Mouse (Mus musculus): Measurements from ENCODE around the gene Gm27021. TPM values are rescaled to one million over a fixed set of nuclear protein-coding genes. Genes with fewer than 3 reads are reported as not detected.

The Gm27021 gene
- polyA plus RNA-seq, 1 experiment from 2014 or later = 5.2 TPM

GRCm38 (mm10) chr8:120569939-120570715, 97.8 kb downstream of the Gm27021 start:
- Histone ChIP-seq H3K27me3 (replicated peaks) (no peaks in the 10 kb centered on the region), H3K9me3 (replicated peaks) (no peaks in the 10 kb centered on the region), H3K9ac (replicated peaks) (no peak overlapping the region), H3K4me1 (peaks cover 28% of the 10 kb centered on the region), H3K27ac (replicated peaks) (0 out of 2 replicates have a peak overlapping the region, but pooled peaks have one; percentile 46), H3K4me2 (no peak overlapping the region), H3K36me3 (peaks cover 78% of the 10 kb centered on the region), H3K4me3 (replicated peaks) (no peak overlapping the region)
- WGBS = 63% methylated on average over 13 of the region's 13 CpGs
- ATAC-seq (ENCODE audit: low FRiP score) = no peak; the same call in 1 of the 2 replicates

GRCm38 (mm10) chr8:120569123-120569522, 98.8 kb downstream of the Gm27021 start:
- Histone ChIP-seq H3K4me1 (peaks cover 38% of the 10 kb centered on the region), H3K9ac (replicated peaks) (no peak overlapping the region), H3K4me3 (replicated peaks) (no peak overlapping the region), H3K27ac (replicated peaks) (no peak overlapping the region), H3K4me2 (no peak overlapping the region), H3K36me3 (peaks cover 68% of the 10 kb centered on the region), H3K9me3 (replicated peaks) (no peaks in the 10 kb centered on the region), H3K27me3 (replicated peaks) (no peaks in the 10 kb centered on the region)
- ATAC-seq (ENCODE audit: low FRiP score) = no peak
- 96% methylated on average over 17 of the region's 17 CpGs for WGBS

GRCm38 (mm10) chr8:120568164-120568798, 99.6 kb downstream of the Gm27021 start:
- peaks cover 47% of the 10 kb centered on the region for H3K4me1 ChIP-seq
- no peak overlapping the region for H3K9ac ChIP-seq (replicated peaks)
- H3K9me3 ChIP-seq (replicated peaks) = no peaks in the 10 kb centered on the region
- no peak overlapping the region for H3K27ac ChIP-seq (replicated peaks)
- no peak for ATAC-seq (ENCODE audit: low FRiP score)
- no peak overlapping the region for H3K4me3 ChIP-seq (replicated peaks)
- no peak overlapping the region for H3K4me2 ChIP-seq
- H3K36me3 ChIP-seq = peaks cover 60% of the 10 kb centered on the region
- 95% methylated on average over 37 of the region's 37 CpGs for WGBS
- H3K27me3 ChIP-seq (replicated peaks) = no peaks in the 10 kb centered on the region

- Histone ChIP-seq H3K27ac (replicated peaks) (no peak overlapping the region), H3K4me1 (peaks cover 52% of the 10 kb centered on the region)
Observed at GRCm38 (mm10) chr8:120567731-120568130, 100.1 kb downstream of the Gm27021 start.

GRCm38 (mm10) chr8:120566681-120567080, 101.2 kb downstream of the Gm27021 start:
- Histone ChIP-seq H3K4me1 (peaks cover 63% of the 10 kb centered on the region), H3K27me3 (replicated peaks) (no peaks in the 10 kb centered on the region), H3K4me2 (no peak overlapping the region), H3K9ac (replicated peaks) (no peak overlapping the region), H3K36me3 (peaks cover 44% of the 10 kb centered on the region), H3K4me3 (replicated peaks) (no peak overlapping the region), H3K27ac (replicated peaks) (no peak overlapping the region; the same call in 1 of the 2 replicates), H3K9me3 (replicated peaks) (no peaks in the 10 kb centered on the region)
- WGBS = 69% methylated on average over 8 of the region's 8 CpGs
- ATAC-seq (ENCODE audit: low FRiP score) = no peak

More at GRCm38 (mm10) chr8:120567731-120568130, 100.1 kb downstream of the Gm27021 start:
- H3K4me3 ChIP-seq (replicated peaks) = no peak overlapping the region
- no peaks in the 10 kb centered on the region for H3K9me3 ChIP-seq (replicated peaks)
- no peak overlapping the region for H3K4me2 ChIP-seq
- H3K27me3 ChIP-seq (replicated peaks) = no peaks in the 10 kb centered on the region
- H3K36me3 ChIP-seq = peaks cover 54% of the 10 kb centered on the region
- H3K9ac ChIP-seq (replicated peaks) = no peak overlapping the region
- ATAC-seq (ENCODE audit: low FRiP score) = no peak
- 97% methylated on average over 17 of the region's 17 CpGs for WGBS

- Histone ChIP-seq H3K4me2 (no peak overlapping the region), H3K4me3 (replicated peaks) (no peak overlapping the region), H3K9ac (replicated peaks) (no peak overlapping the region), H3K4me1 (peaks cover 70% of the 10 kb centered on the region), H3K27me3 (replicated peaks) (no peaks in the 10 kb centered on the region), H3K36me3 (peaks cover 37% of the 10 kb centered on the region), H3K9me3 (replicated peaks) (no peaks in the 10 kb centered on the region), H3K27ac (replicated peaks) (peak overlapping the region; percentile 46)
- no peak for ATAC-seq (ENCODE audit: low FRiP score)
- 14% methylated on average over 7 of the region's 7 CpGs for WGBS
Observed at GRCm38 (mm10) chr8:120565151-120565711, 102.6 kb downstream of the Gm27021 start.

GRCm38 (mm10) chr8:120563851-120564837, 103.7 kb downstream of the Gm27021 start:
- no peak overlapping the region; the same call in 1 of the 2 replicates for H3K9ac ChIP-seq (replicated peaks)
- H3K4me2 ChIP-seq = peak overlapping the region; percentile 22
- H3K27me3 ChIP-seq (replicated peaks) = no peaks in the 10 kb centered on the region
- H3K4me3 ChIP-seq (replicated peaks) = no peak overlapping the region
- no peaks in the 10 kb centered on the region for H3K9me3 ChIP-seq (replicated peaks)
- peak overlapping the region; percentile 83 for H3K27ac ChIP-seq (replicated peaks)
- WGBS = 15% methylated on average over 20 of the region's 20 CpGs
- peaks cover 77% of the 10 kb centered on the region for H3K4me1 ChIP-seq
- ATAC-seq (ENCODE audit: low FRiP score) = peak; percentile 42; the same call in 1 of the 2 replicates
- peaks cover 27% of the 10 kb centered on the region for H3K36me3 ChIP-seq

GRCm38 (mm10) chr8:120563348-120563724, 104.5 kb downstream of the Gm27021 start:
- 0 out of 2 replicates have a peak, but pooled peaks have one; percentile 6 for ATAC-seq (ENCODE audit: low FRiP score)
- 0 out of 2 replicates have a peak overlapping the region, but pooled peaks have one; percentile 22 for H3K4me2 ChIP-seq
- H3K9ac ChIP-seq (replicated peaks) = 0 out of 2 replicates have a peak overlapping the region, but pooled peaks have one; percentile 20
- H3K36me3 ChIP-seq = peaks cover 19% of the 10 kb centered on the region
- peaks cover 85% of the 10 kb centered on the region for H3K4me1 ChIP-seq
- no peaks in the 10 kb centered on the region for H3K9me3 ChIP-seq (replicated peaks)
- no peaks in the 10 kb centered on the region for H3K27me3 ChIP-seq (replicated peaks)
- peak overlapping the region; percentile 83 for H3K27ac ChIP-seq (replicated peaks)
- WGBS = 4% methylated on average over 8 of the region's 8 CpGs
- no peak overlapping the region for H3K4me3 ChIP-seq (replicated peaks)

GRCm38 (mm10) chr8:120562680-120563347, 105.1 kb downstream of the Gm27021 start:
- Histone ChIP-seq H3K4me2 (0 out of 2 replicates have a peak overlapping the region, but pooled peaks have one; percentile 22), H3K27ac (replicated peaks) (peak overlapping the region; percentile 83), H3K36me3 (peaks cover 14% of the 10 kb centered on the region), H3K9me3 (replicated peaks) (no peaks in the 10 kb centered on the region), H3K4me3 (replicated peaks) (no peak overlapping the region), H3K9ac (replicated peaks) (0 out of 2 replicates have a peak overlapping the region, but pooled peaks have one; percentile 20), H3K4me1 (peaks cover 90% of the 10 kb centered on the region), H3K27me3 (replicated peaks) (no peaks in the 10 kb centered on the region)
- ATAC-seq (ENCODE audit: low FRiP score) = no peak
- 74% methylated on average over 18 of the region's 18 CpGs for WGBS

- no peak for ATAC-seq (ENCODE audit: low FRiP score)
- Histone ChIP-seq H3K9ac (replicated peaks) (no peak overlapping the region), H3K4me3 (replicated peaks) (no peak overlapping the region), H3K27me3 (replicated peaks) (no peaks in the 10 kb centered on the region), H3K27ac (replicated peaks) (no peak overlapping the region), H3K36me3 (peaks cover 4% of the 10 kb centered on the region), H3K9me3 (replicated peaks) (no peaks in the 10 kb centered on the region), H3K4me2 (no peak overlapping the region), H3K4me1 (peaks cover 98% of the 10 kb centered on the region)
- 84% methylated on average over 22 of the region's 22 CpGs for WGBS
Observed at GRCm38 (mm10) chr8:120561539-120562435, 106.1 kb downstream of the Gm27021 start.

All from neural tube, embryonic 15.5 days (tissue).